Mouse (Mus musculus): ENCODE data around the gene Map2k5. TPM values are rescaled to one million over a fixed set of nuclear protein-coding genes. Genes with fewer than 3 reads are reported as not detected.

Map2k5 gene
- total and polyA plus RNA-seq, 2 experiments from 2014 or later: 22.4 to 32.7 TPM

- TF ChIP-seq CTCF (IDR thresholded peaks at IDR 0.05): no peak
- no peak overlapping the region for H3K4me2 ChIP-seq (ENCODE audit: low read depth, low read length, poor library complexity, severe bottlenecking)
- H3K9ac ChIP-seq (replicated peaks; ENCODE audit: low read length, poor library complexity, severe bottlenecking): no peak overlapping the region
- H3K36me3 ChIP-seq (ENCODE audit: insufficient read depth, low read length): no peaks in the 10 kb centered on the region
- no peaks in the 10 kb centered on the region for H3K9me3 ChIP-seq (ENCODE audit: low read length)
- WGBS: 89% methylated on average over 4 of the region's 4 CpGs
- H3K27me3 ChIP-seq (ENCODE audit: insufficient read depth, low read length): no peaks in the 10 kb centered on the region
- no peak for DNase-seq (ENCODE audit: low spot score)
- H3K4me1 ChIP-seq (ENCODE audit: insufficient read depth, low read length): no peaks in the 10 kb centered on the region
- no peak overlapping the region for H3K27ac ChIP-seq (ENCODE audit: low read depth, low read length)
- H3K4me3 ChIP-seq (ENCODE audit: low read depth, low read length): no peak overlapping the region
- ATAC-seq (ENCODE audit: low FRiP score): no peak
Measured at GRCm38 (mm10) chr9:63354168-63354567, 23.5 kb downstream of the Map2k5 start.

- DNase-seq (ENCODE audit: low spot score): no peak
- WGBS: 89% methylated on average over 8 of the region's 8 CpGs
Measured at GRCm38 (mm10) chr9:63350030-63350429, 27.7 kb downstream of the Map2k5 start.

GRCm38 (mm10) chr9:63349241-63349640, 28.5 kb downstream of the Map2k5 start:
- H3K27ac ChIP-seq (ENCODE audit: low read depth, low read length): no peak overlapping the region
- H3K4me2 ChIP-seq (ENCODE audit: low read depth, low read length, poor library complexity, severe bottlenecking): no peak overlapping the region
- H3K4me3 ChIP-seq (ENCODE audit: low read depth, low read length): no peak overlapping the region
- H3K9me3 ChIP-seq (ENCODE audit: low read length): no peaks in the 10 kb centered on the region
- H3K9ac ChIP-seq (replicated peaks; ENCODE audit: low read length, poor library complexity, severe bottlenecking): no peak overlapping the region
- H3K36me3 ChIP-seq (ENCODE audit: insufficient read depth, low read length): no peaks in the 10 kb centered on the region
- H3K4me1 ChIP-seq (ENCODE audit: insufficient read depth, low read length): no peaks in the 10 kb centered on the region
- DNase-seq (ENCODE audit: low spot score) (no peak), ATAC-seq (ENCODE audit: low FRiP score) (no peak)
- no peak for TF ChIP-seq CTCF (IDR thresholded peaks at IDR 0.05)
- WGBS: 82% methylated on average over 3 of the region's 3 CpGs
- no peaks in the 10 kb centered on the region for H3K27me3 ChIP-seq (ENCODE audit: insufficient read depth, low read length)

More at GRCm38 (mm10) chr9:63350030-63350429, 27.7 kb downstream of the Map2k5 start:
- Histone ChIP-seq H3K9ac (replicated peaks; ENCODE audit: low read length, poor library complexity, severe bottlenecking) (no peak overlapping the region), H3K9me3 (ENCODE audit: low read length) (no peaks in the 10 kb centered on the region), H3K4me2 (ENCODE audit: low read depth, low read length, poor library complexity, severe bottlenecking) (no peak overlapping the region), H3K4me1 (ENCODE audit: insufficient read depth, low read length) (no peaks in the 10 kb centered on the region), H3K27me3 (ENCODE audit: insufficient read depth, low read length) (no peaks in the 10 kb centered on the region), H3K27ac (ENCODE audit: low read depth, low read length) (no peak overlapping the region), H3K4me3 (ENCODE audit: low read depth, low read length) (no peak overlapping the region), H3K36me3 (ENCODE audit: insufficient read depth, low read length) (no peaks in the 10 kb centered on the region)
- no peak for ATAC-seq (ENCODE audit: low FRiP score)
- TF ChIP-seq CTCF (IDR thresholded peaks at IDR 0.05): no peak

GRCm38 (mm10) chr9:63348146-63348545, 29.6 kb downstream of the Map2k5 start:
- H3K9me3 ChIP-seq (ENCODE audit: low read length): no peaks in the 10 kb centered on the region
- no peak overlapping the region for H3K4me2 ChIP-seq (ENCODE audit: low read depth, low read length, poor library complexity, severe bottlenecking)
- TF ChIP-seq CTCF (IDR thresholded peaks at IDR 0.05): no peak
- H3K27ac ChIP-seq (ENCODE audit: low read depth, low read length): no peak overlapping the region
- H3K9ac ChIP-seq (replicated peaks; ENCODE audit: low read length, poor library complexity, severe bottlenecking): no peak overlapping the region
- WGBS: 88% methylated on average over 1 of the region's 1 CpGs
- H3K27me3 ChIP-seq (ENCODE audit: insufficient read depth, low read length): no peaks in the 10 kb centered on the region
- DNase-seq (ENCODE audit: low spot score): no peak
- H3K4me3 ChIP-seq (ENCODE audit: low read depth, low read length): no peak overlapping the region
- no peak for ATAC-seq (ENCODE audit: low FRiP score)
- no peaks in the 10 kb centered on the region for H3K4me1 ChIP-seq (ENCODE audit: insufficient read depth, low read length)
- H3K36me3 ChIP-seq (ENCODE audit: insufficient read depth, low read length): no peaks in the 10 kb centered on the region

GRCm38 (mm10) chr9:63346029-63346428, 31.7 kb downstream of the Map2k5 start:
- Histone ChIP-seq H3K9ac (replicated peaks; ENCODE audit: low read length, poor library complexity, severe bottlenecking) (no peak overlapping the region), H3K4me2 (ENCODE audit: low read depth, low read length, poor library complexity, severe bottlenecking) (no peak overlapping the region), H3K4me1 (ENCODE audit: insufficient read depth, low read length) (no peaks in the 10 kb centered on the region), H3K27me3 (ENCODE audit: insufficient read depth, low read length) (no peaks in the 10 kb centered on the region), H3K36me3 (ENCODE audit: insufficient read depth, low read length) (no peaks in the 10 kb centered on the region), H3K4me3 (ENCODE audit: low read depth, low read length) (no peak overlapping the region), H3K9me3 (ENCODE audit: low read length) (no peaks in the 10 kb centered on the region), H3K27ac (ENCODE audit: low read depth, low read length) (no peak overlapping the region)
- DNase-seq (ENCODE audit: low spot score) (peak; percentile 40), ATAC-seq (ENCODE audit: low FRiP score) (no peak)
- 0 out of 2 replicates have a peak, but pooled peaks have one; percentile 12 for TF ChIP-seq CTCF (IDR thresholded peaks at IDR 0.05)
- WGBS: 86% methylated on average over 6 of the region's 6 CpGs

GRCm38 (mm10) chr9:63341761-63342160, 35.9 kb downstream of the Map2k5 start:
- 73% methylated on average over 3 of the region's 3 CpGs for WGBS
- H3K4me2 ChIP-seq (ENCODE audit: low read depth, low read length, poor library complexity, severe bottlenecking): no peak overlapping the region
- H3K9me3 ChIP-seq (ENCODE audit: low read length): no peaks in the 10 kb centered on the region
- peak; percentile 40; the same call in 1 of the 2 replicates for TF ChIP-seq CTCF (IDR thresholded peaks at IDR 0.05)
- H3K4me3 ChIP-seq (ENCODE audit: low read depth, low read length): no peak overlapping the region
- ATAC-seq (ENCODE audit: low FRiP score) (no peak), DNase-seq (ENCODE audit: low spot score) (no peak)
- no peaks in the 10 kb centered on the region for H3K27me3 ChIP-seq (ENCODE audit: insufficient read depth, low read length)
- no peak overlapping the region for H3K27ac ChIP-seq (ENCODE audit: low read depth, low read length)
- H3K36me3 ChIP-seq (ENCODE audit: insufficient read depth, low read length): peaks cover 4% of the 10 kb centered on the region; the same call in 1 of the 2 replicates
- H3K9ac ChIP-seq (replicated peaks; ENCODE audit: low read length, poor library complexity, severe bottlenecking): no peak overlapping the region
- H3K4me1 ChIP-seq (ENCODE audit: insufficient read depth, low read length): no peaks in the 10 kb centered on the region
